Mouse (Mus musculus) C2C12 (cell line): ENCODE measurements at regions not wholly inside any gene's neighbourhood (a gene's known extent, or its start where the extent isn't known, plus 50 kb on each side); places are given as distances from the start of the nearest gene placed in this dataset.

Experiments
- H3K27me3 ChIP-seq: one replicate; pipeline ENCODE4 v1.6.1; 2011; ENCODE audit not compliant: control insufficient read depth, insufficient read depth, insufficient read length
- H3K36me3 ChIP-seq: one replicate; pipeline ENCODE4 v1.6.1; 2011; ENCODE audit not compliant: control insufficient read depth, insufficient read depth
- H3K4me3 ChIP-seq: one replicate; pipeline ENCODE4 v1.5.1; 2011; ENCODE audit warnings: mild to moderate bottlenecking, control low read depth; ENCODE audit not compliant: poor library complexity, insufficient read depth, severe bottlenecking
- H3K79me2 ChIP-seq: one replicate; pipeline ENCODE4 v1.6.1; 2011; ENCODE audit not compliant: control insufficient read depth, insufficient read depth
- H3K79me3 ChIP-seq: one replicate; pipeline ENCODE4 v1.6.1; 2011; ENCODE audit warnings: low read depth, control low read depth
- H3ac ChIP-seq: one replicate; pipeline ENCODE3; 2011; ENCODE audit warnings: low read depth; ENCODE audit not compliant: control insufficient read depth, insufficient read length
- CEBPB ChIP-seq: IDR thresholded peaks from one replicate; pipeline ENCODE4 v1.6.1; 2011; ENCODE audit warnings: low read depth, mild to moderate bottlenecking, control low read depth, moderate library complexity
- CTCF ChIP-seq: IDR thresholded peaks from one replicate; pipeline ENCODE4 v1.5.1; 2011; ENCODE audit not compliant: control insufficient read depth, insufficient read depth, insufficient read length
- FOSL1 ChIP-seq: IDR thresholded peaks from one replicate; pipeline ENCODE4 v1.8.0; 2011; ENCODE audit warnings: mild to moderate bottlenecking, low read length; ENCODE audit not compliant: poor library complexity, insufficient read depth, severe bottlenecking
- MAX ChIP-seq: IDR thresholded peaks from one replicate; pipeline ENCODE4 v1.6.1; 2011; ENCODE audit warnings: mild to moderate bottlenecking, control low read depth
- MYOD1 ChIP-seq: IDR thresholded peaks from one replicate; pipeline ENCODE4 v1.6.1; 2011; ENCODE audit warnings: low read depth; ENCODE audit not compliant: control insufficient read depth, insufficient read length
- MYOG ChIP-seq: IDR thresholded peaks from one replicate; pipeline ENCODE4 v1.6.1; 2011; ENCODE audit not compliant: control insufficient read depth, insufficient read length; ENCODE audit errors: extremely low read depth
- USF1 ChIP-seq: IDR thresholded peaks from one replicate; pipeline ENCODE4 v1.6.1; 2011; ENCODE audit warnings: low read depth, mild to moderate bottlenecking, control low read depth, moderate library complexity

GRCm38 (mm10) chr2:116818550-116818949, 59.9 kb upstream of the Tmco5 start:
- H3K79me3 ChIP-seq = no peaks in the 10 kb centered on the region
- no peaks in the 10 kb centered on the region for H3K79me2 ChIP-seq
- TF ChIP-seq MYOG (no peak), MAX (no peak), USF1 (no peak), FOSL1 (no peak), MYOD1 (no peak), CEBPB (no peak)
- H3K4me3 ChIP-seq = no peak overlapping the region
- H3K36me3 ChIP-seq = no peaks in the 10 kb centered on the region
- H3K27me3 ChIP-seq = peaks cover 27% of the 10 kb centered on the region
- no peak overlapping the region for H3ac ChIP-seq

GRCm38 (mm10) chr2:116819016-116819687, 59.3 kb upstream of the Tmco5 start:
- TF ChIP-seq CTCF (no peak), MAX (no peak)
- Histone ChIP-seq H3K36me3 (no peaks in the 10 kb centered on the region), H3K27me3 (peaks cover 30% of the 10 kb centered on the region), H3ac (no peak overlapping the region), H3K79me2 (no peaks in the 10 kb centered on the region), H3K79me3 (no peaks in the 10 kb centered on the region), H3K4me3 (no peak overlapping the region)

GRCm38 (mm10) chr2:116820831-116821745, 57.4 kb upstream of the Tmco5 start:
- no peak overlapping the region for H3K4me3 ChIP-seq
- no peaks in the 10 kb centered on the region for H3K79me2 ChIP-seq
- no peak overlapping the region for H3ac ChIP-seq
- peaks cover 30% of the 10 kb centered on the region for H3K27me3 ChIP-seq
- H3K36me3 ChIP-seq = no peaks in the 10 kb centered on the region
- TF ChIP-seq MAX = no peak
- no peak for TF ChIP-seq FOSL1
- TF ChIP-seq CEBPB = no peak
- no peak for TF ChIP-seq MYOD1
- TF ChIP-seq CTCF = no peak
- TF ChIP-seq USF1 = no peak
- no peak for TF ChIP-seq MYOG
- no peaks in the 10 kb centered on the region for H3K79me3 ChIP-seq
